Mouse (Mus musculus) small intestine, adult 2 months (tissue): ENCODE data around the gene Stn1. TPM values are rescaled to one million over a fixed set of nuclear protein-coding genes. Genes with fewer than 3 reads are reported as not detected.
A peak's percentile ranks its signal among the peaks of the same experiment; 100 is the strongest.

Experiments
- H3K27ac ChIP-seq: fragments of 200-500 bp; 2 replicates; pipeline ENCODE4 v1.5.1; 2012; ENCODE audit warnings: low read depth, low read length, control low read depth, inconsistent platforms; ENCODE audit not compliant: insufficient read depth
- H3K27me3 ChIP-seq: fragments of 200-500 bp; 2 replicates; pipeline ENCODE4 v1.6.1; 2012; ENCODE audit warnings: mild to moderate bottlenecking, moderate library complexity, low read length, inconsistent platforms; ENCODE audit not compliant: control insufficient read depth, insufficient read depth
- H3K36me3 ChIP-seq: fragments of 200-500 bp; 2 replicates; pipeline ENCODE4 v1.6.1; 2012; ENCODE audit warnings: mild to moderate bottlenecking, low read length, control low read depth, inconsistent platforms; ENCODE audit not compliant: control insufficient read depth, insufficient read depth
- H3K4me1 ChIP-seq: fragments of 200-500 bp; 2 replicates; pipeline ENCODE4 v1.6.1; 2012; ENCODE audit warnings: low read length, inconsistent platforms, mixed read lengths; ENCODE audit not compliant: control insufficient read depth, insufficient read depth, insufficient read length
- H3K4me3 ChIP-seq: fragments of 200-500 bp; 2 replicates; pipeline ENCODE4 v1.5.1; 2012; ENCODE audit warnings: low read depth, mild to moderate bottlenecking, control low read depth, inconsistent platforms, low read length, moderate library complexity
- CTCF ChIP-seq: fragments of 200-500 bp; IDR thresholded peaks from 2 replicates; pipeline ENCODE4 v1.5.1; 2012; ENCODE audit warnings: low read depth, mild to moderate bottlenecking, control low read depth, inconsistent platforms, low read length, moderate library complexity, mixed read lengths; ENCODE audit not compliant: insufficient replicate concordance, insufficient read length; ENCODE audit errors: extremely low read depth
- POLR2A ChIP-seq: fragments of 200-500 bp; IDR thresholded peaks from 2 replicates; pipeline ENCODE4 v1.6.1; 2012; ENCODE audit warnings: low read depth, mild to moderate bottlenecking, control low read depth, inconsistent platforms, low read length, moderate library complexity
- WGBS: fragments of 180-500 bp; shearing (Covaris S2); methylation state at CpG from one replicate; pipeline ENCODE4 v1.1.7; 2018; 5-methylcytosine and 5-hydroxymethylcytosine counted together
- polyA plus RNA-seq: library from polyadenylated mRNA; depleted of rRNA; stranded (reverse); fragments of >200 nt; gene quantifications from 2 replicates; pipeline ENCODE4 v1.2.3, GENCODE M21; 2012

Gene Stn1
- polyA plus RNA-seq, 1 experiment, result 15.0 TPM

GRCm38 (mm10) chr19:47458504-47459161 is 78.7 kb downstream of the Stn1 start:
- TF ChIP-seq CTCF, result no peak
- no peak for TF ChIP-seq POLR2A
- H3K27ac ChIP-seq, result peak overlapping the region; percentile 23; the same call in 1 of the 2 replicates
- H3K27me3 ChIP-seq, result peaks cover 6% of the 10 kb centered on the region; the same call in 1 of the 2 replicates

GRCm38 (mm10) chr19:47457711-47458503 is 79.4 kb downstream of the Stn1 start:
- WGBS, result 68% methylated on average over 13 of the region's 13 CpGs
- H3K27ac ChIP-seq, result peak overlapping the region; percentile 23; the same call in 1 of the 2 replicates
- H3K36me3 ChIP-seq, result no peaks in the 10 kb centered on the region
- no peaks in the 10 kb centered on the region for H3K27me3 ChIP-seq
- H3K4me1 ChIP-seq, result peaks cover 21% of the 10 kb centered on the region
- TF ChIP-seq POLR2A, result no peak
- no peak for TF ChIP-seq CTCF
- H3K4me3 ChIP-seq, result no peak overlapping the region

More at GRCm38 (mm10) chr19:47458504-47459161, 78.7 kb downstream of the Stn1 start:
- WGBS, result 73% methylated on average over 17 of the region's 17 CpGs
- H3K4me3 ChIP-seq, result no peak overlapping the region
- peaks cover 26% of the 10 kb centered on the region for H3K4me1 ChIP-seq
- no peaks in the 10 kb centered on the region for H3K36me3 ChIP-seq

GRCm38 (mm10) chr19:47456021-47456420 is 81.3 kb downstream of the Stn1 start:
- Histone ChIP-seq H3K27ac (no peak overlapping the region), H3K36me3 (no peaks in the 10 kb centered on the region), H3K4me1 (peaks cover 28% of the 10 kb centered on the region), H3K4me3 (no peak overlapping the region), H3K27me3 (no peaks in the 10 kb centered on the region)
- TF ChIP-seq CTCF (no peak), POLR2A (no peak)
- WGBS, result 70% methylated on average over 6 of the region's 6 CpGs

- WGBS, result 37% methylated on average over 15 of the region's 15 CpGs
- no peaks in the 10 kb centered on the region for H3K27me3 ChIP-seq
- H3K4me3 ChIP-seq, result no peak overlapping the region
- TF ChIP-seq CTCF, result no peak
- TF ChIP-seq POLR2A, result no peak
- no peaks in the 10 kb centered on the region for H3K36me3 ChIP-seq
- peaks cover 34% of the 10 kb centered on the region for H3K4me1 ChIP-seq
- H3K27ac ChIP-seq, result peak overlapping the region; percentile 22; the same call in 1 of the 2 replicates
Observed at GRCm38 (mm10) chr19:47455001-47455755, 82.1 kb downstream of the Stn1 start.

- 78% methylated on average over 11 of the region's 11 CpGs for WGBS
- Histone ChIP-seq H3K4me1 (peaks cover 35% of the 10 kb centered on the region), H3K4me3 (no peak overlapping the region)
Observed at GRCm38 (mm10) chr19:47454167-47455000, 82.9 kb downstream of the Stn1 start.

GRCm38 (mm10) chr19:47453352-47453751 is 84.0 kb downstream of the Stn1 start:
- Histone ChIP-seq H3K27ac (no peak overlapping the region), H3K4me3 (no peak overlapping the region), H3K36me3 (no peaks in the 10 kb centered on the region), H3K27me3 (no peaks in the 10 kb centered on the region), H3K4me1 (peaks cover 41% of the 10 kb centered on the region)
- no peak for TF ChIP-seq POLR2A
- TF ChIP-seq CTCF, result no peak
- WGBS, result 91% methylated on average over 7 of the region's 7 CpGs

More at GRCm38 (mm10) chr19:47454167-47455000, 82.9 kb downstream of the Stn1 start:
- Histone ChIP-seq H3K27ac (peak overlapping the region; percentile 47; the same call in 1 of the 2 replicates), H3K27me3 (no peaks in the 10 kb centered on the region), H3K36me3 (no peaks in the 10 kb centered on the region)
- TF ChIP-seq CTCF, result no peak
- TF ChIP-seq POLR2A, result no peak
